Mouse (Mus musculus) CD4-positive helper T cell, adult 2 months (primary cell): ENCODE data around the gene Cdc26.

Experiments used
- DNase-seq: peaks from one replicate; pipeline ENCODE4 v3.0.0-alpha.2; 2012; ENCODE audit warnings: low read depth, missing footprints, low spot score

Cdc26 gene

GRCm38 (mm10) chr4:62361571-62361970 is 46.9 kb downstream of the Cdc26 start:
- no peak for DNase-seq

DNA sequence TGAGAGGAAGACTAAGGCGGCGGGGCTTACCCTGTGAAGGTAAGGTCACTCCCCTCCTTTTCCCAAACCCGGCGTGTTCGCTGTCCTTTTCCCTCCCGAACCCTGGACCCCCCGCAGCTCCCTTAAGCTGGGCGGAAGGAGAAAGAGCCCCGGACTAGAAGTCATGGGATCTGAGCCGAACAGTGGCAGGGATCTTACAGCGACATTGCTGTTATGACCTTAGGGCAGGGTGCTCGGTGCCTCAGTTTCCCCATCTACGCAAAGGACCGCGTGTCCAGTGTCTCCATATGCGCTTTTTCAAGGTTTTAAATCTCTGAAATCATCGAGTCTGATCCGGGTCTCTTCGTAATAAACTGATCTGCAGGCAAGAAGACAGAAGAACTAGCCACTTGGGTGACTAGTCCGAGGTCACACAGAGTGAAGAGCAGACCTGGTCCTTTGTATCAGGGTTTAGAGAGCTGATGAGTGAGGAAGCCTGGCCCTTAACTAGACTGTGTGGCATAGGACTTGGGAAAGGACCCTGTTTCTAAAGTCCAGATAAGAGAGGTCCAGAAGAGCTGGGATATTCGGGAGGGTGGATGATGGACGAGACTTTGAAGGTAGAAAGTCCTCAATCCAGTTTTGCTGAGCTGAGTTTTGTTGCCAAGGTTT is 47.5 kb downstream of the Cdc26 start:
- DNase-seq = no peak

DNA sequence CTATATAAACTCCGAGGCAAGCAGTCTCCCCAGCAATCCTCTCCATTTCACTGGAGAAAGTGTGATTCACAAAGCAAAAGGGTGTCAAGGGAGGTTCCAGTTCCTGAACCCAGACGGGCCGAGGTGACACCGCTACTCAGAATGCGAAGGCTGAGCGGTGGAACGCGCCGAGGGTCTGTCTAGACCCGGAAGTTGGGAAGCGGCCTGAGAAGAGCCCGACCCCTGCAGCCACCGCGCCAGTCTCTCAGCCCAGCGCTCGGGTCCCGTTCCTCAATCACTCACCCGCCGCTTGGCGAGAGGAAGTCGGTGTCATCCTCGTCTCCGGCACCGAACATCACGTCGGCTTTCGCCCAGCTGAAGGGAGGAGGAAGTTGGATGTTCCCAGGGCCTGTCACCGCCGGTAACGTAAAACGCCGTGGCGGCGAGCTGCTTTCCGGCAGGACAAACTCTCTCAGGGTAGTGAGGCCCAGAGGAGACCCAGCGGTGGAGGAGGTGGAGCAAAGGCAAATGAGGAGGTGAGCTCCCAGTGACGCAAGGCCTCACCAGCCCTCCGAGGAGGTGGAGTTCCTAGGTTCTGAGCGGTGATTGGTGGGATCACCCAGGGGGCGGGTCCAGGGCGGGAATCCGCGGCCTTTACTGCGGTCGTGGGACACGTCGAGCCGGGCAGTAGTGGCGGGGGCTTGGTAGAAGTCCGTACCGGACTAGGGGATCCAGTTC is 48.2 kb downstream of the Cdc26 start, which contains the start of the genes Fkbp15 and Slc31a1:
Gene Fkbp15, minus strand, starts transcription at position 461 of the 717 bp plus-strand sequence.
Gene Slc31a1, plus strand, starts transcription at position 640 of the 717 bp plus-strand sequence.
- DNase-seq = peak; percentile 98

DNA sequence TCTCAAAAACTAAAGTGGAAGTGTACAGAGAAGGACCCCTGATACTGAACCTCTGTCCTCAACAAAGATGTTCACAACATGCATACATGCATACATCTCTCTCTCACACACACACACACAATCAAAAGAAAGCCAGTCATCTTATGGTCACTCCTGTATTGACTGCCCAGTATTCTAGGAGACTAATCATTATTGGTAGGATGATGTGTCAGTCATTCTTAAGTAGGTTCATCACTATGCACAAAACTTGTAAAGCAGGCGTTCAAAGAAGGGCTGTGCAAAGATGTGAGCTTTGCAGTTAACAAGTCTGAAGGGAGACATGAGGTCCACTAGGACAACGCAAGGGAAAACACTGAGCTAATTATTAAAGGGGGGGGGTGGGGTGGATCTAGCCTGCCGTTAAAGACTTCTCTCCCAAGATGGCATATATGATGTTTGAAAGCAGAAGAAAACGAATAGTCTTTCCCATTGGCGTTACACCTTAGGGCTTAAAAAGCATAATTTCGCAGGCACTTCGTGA is 49.1 kb downstream of the Cdc26 start:
- DNase-seq = peak; percentile 6

- no peak for DNase-seq
Measured at GRCm38 (mm10) chr4:62357631-62358148, 50.8 kb downstream of the Cdc26 start.

DNA sequence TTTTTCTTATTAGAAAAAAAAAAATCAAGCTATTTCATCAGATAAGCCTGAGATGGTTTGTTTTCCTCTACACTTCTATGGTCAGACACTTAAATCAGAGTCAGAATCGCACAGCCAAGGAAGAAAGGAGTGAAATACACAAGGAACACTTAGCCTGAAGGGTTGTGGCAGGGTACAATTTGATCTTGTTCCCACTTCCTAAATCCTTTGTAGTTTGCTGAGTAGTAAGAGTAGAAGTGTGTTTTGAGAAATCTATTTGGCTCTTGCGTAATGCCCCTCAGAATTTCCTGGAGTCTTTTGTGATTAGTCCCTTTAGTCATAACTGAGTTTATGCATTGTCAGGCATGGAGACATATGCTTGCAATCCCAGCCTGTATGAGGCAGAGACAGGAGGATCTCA is 59.1 kb downstream of the Cdc26 start:
- DNase-seq = no peak

GRCm38 (mm10) chr4:62348329-62348705 is 60.1 kb downstream of the Cdc26 start:
- DNase-seq = no peak

DNA sequence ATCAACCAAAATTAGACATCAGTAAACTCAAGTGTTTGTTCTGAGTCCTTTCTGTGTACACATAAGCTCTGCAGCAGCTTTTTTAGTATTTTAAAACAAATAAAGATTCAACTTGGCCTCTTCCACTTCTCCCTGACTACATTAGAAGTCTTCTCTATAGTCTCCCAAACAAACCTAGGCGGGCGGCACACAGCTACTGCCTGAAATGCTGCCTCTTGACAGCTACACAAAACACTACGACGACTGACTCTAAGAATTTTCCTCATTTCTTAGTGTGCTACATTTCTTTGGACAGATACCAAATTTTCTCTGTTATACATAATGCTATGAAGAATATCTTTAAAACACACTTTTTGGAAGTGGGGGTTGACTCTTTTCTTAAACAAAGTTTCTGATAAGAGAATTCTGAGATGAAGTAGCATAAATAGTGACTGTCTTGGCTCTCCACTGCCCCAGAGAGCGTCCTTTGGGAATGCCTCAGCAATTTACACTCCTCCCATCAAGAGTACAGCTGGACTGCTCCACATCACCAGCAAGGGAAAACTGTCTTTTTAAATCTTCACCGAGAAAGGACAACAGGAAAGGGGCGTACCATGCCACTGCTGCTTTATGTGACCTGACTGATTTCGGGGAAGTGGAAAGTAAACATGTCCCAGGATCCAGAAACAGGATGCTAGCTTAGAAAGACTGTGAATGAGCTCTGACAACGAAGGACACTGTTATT is 60.7 kb downstream of the Cdc26 start:
- DNase-seq = no peak

DNA sequence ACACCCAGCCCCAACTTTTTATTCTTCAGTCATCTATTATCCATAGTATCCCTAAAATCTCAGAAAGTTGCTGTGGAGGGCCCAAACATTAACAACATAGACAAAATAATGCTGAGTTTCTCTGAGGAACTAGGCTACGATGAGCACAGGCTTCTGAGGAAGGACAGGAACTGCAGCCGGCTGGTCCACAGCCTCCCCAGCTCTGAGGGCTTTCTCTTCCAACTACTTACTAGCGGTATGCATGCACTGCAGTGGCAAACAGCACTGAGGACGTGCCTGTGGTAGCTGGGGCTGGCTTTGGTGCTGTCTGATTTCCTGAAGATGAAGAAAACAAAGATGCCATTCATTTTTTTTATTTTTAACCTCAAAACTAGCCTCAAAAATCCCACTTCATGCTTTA is 62.6 kb downstream of the Cdc26 start:
- no peak for DNase-seq

GRCm38 (mm10) chr4:62344000-62344399 is 64.4 kb downstream of the Cdc26 start:
- DNase-seq = peak; percentile 31

- no peak for DNase-seq
Measured at GRCm38 (mm10) chr4:62338536-62338935, 69.9 kb downstream of the Cdc26 start.
